Mouse (Mus musculus): ENCODE results near the gene Sesn2. TPM values are rescaled to one million over a fixed set of nuclear protein-coding genes. Genes with fewer than 3 reads are reported as not detected.

Gene Sesn2
- polyA plus RNA-seq (2012; rRNA removed) = 4.7 and 5.3 TPM in 2 replicates

GRCm38 (mm10) chr4:132510352-132510798 is at the start of gene Sesn2:
Gene Sesn2 (minus strand): TSS chr4:132510501.

DNA sequence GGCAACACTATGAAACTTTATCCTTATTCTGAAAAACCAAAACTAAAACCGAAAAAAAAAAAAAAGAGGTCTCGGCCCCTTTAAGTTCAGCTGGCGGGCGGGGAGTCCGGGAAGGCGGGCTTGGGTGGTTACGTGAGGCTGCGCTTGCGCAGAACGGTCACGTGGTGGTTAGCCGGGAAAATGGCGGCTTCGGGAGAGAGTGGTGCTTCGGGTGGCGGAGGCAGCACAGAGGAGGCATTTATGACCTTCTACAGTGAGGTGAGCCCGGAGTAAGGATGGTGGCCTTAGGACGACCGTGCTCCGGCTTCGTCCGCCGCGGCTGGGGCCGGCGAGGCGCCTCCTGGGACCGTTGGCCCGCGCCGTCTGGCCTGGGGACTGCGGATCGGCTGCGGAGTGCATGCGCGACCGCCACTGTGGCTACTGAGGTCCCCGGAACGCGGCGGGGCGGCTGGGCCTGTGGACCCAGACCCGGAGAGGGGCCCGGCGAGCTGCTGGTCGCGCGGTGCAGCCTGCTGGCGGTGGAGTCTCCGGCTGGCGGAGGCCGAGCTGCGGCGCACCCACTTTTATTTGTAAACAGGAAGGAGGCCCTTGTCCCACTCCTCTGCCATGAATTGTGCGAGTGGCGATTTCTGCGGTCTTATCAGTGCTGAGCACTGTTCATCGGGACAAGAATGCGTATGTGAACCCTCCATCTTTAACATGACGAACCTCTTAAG is 25.3 kb upstream of the Sesn2 start, which contains the start of gene Dnajc8:
TSS of gene Dnajc8 (plus strand) at position 145 of the 716 bp plus-strand sequence.

GRCm38 (mm10) chr4:132532981-132533916 is 22.9 kb upstream of the Sesn2 start, which contains the start of gene Atpif1:
Gene Atpif1 (minus strand): TSS chr4:132533659.

GRCm38 (mm10) chr4:132463430-132464254 is 46.7 kb downstream of the Sesn2 start, which contains the start of gene Med18:
Gene Med18 (minus strand): TSS chr4:132463921.

Other genes with a start within 250 kb of the Sesn2 start
- gene Gmeb1, start 248.9 kb downstream of the Sesn2 start, polyA plus RNA-seq (2012; rRNA removed) = 38.4 and 38.6 TPM in 2 replicates
- gene Taf12, start 236.1 kb downstream of the Sesn2 start, polyA plus RNA-seq (2012; rRNA removed) = 28.0 and 31.5 TPM in 2 replicates
- gene Rab42, start 207.1 kb downstream of the Sesn2 start, polyA plus RNA-seq (2012; rRNA removed) = 1.0 and 1.3 TPM in 2 replicates
- gene Trnau1ap, start 181.0 kb downstream of the Sesn2 start, polyA plus RNA-seq (2012; rRNA removed) = 31.8 and 35.1 TPM in 2 replicates
- gene Rcc1, start 156.9 kb downstream of the Sesn2 start, polyA plus RNA-seq (2012; rRNA removed) = 30.0 and 31.2 TPM in 2 replicates
- 18.2 and 19.2 TPM in 2 replicates for gene Phactr4, start 88.0 kb downstream of the Sesn2 start, polyA plus RNA-seq (2012; rRNA removed)
- gene Med18, start 46.6 kb downstream of the Sesn2 start, polyA plus RNA-seq (2012; rRNA removed) = 7.1 and 8.5 TPM in 2 replicates
- 986 and 1,012 TPM in 2 replicates for gene Atpif1, start 23.2 kb upstream of the Sesn2 start, polyA plus RNA-seq (2012; rRNA removed)
- 115 TPM in 2 replicates for gene Dnajc8, start 25.0 kb upstream of the Sesn2 start, polyA plus RNA-seq (2012; rRNA removed)
- gene Ptafr, start 53.6 kb upstream of the Sesn2 start, polyA plus RNA-seq (2012; rRNA removed) = 0.75 and 0.78 TPM in 2 replicates
- gene Eya3, start 128.5 kb upstream of the Sesn2 start, polyA plus RNA-seq (2012; rRNA removed) = 30.7 and 31.7 TPM in 2 replicates
- 5.8 and 7.1 TPM in 2 replicates for gene Xkr8, start 222.0 kb upstream of the Sesn2 start, polyA plus RNA-seq (2012; rRNA removed)
- gene Smpdl3b, start 246.8 kb upstream of the Sesn2 start, polyA plus RNA-seq (2012; rRNA removed) = 1.6 and 2.5 TPM in 2 replicates

Data from central nervous system, embryonic 14 days (tissue).